Mouse (Mus musculus) adrenal gland, adult 10 weeks (tissue): ENCODE results near the gene Cdh12. TPM values are rescaled to one million over a fixed set of nuclear protein-coding genes. Genes with fewer than 3 reads are reported as not detected.

Source experiments
- polyA plus RNA-seq: library from polyadenylated mRNA; stranded (reverse); fragments of 350-450 nt; fragmentation: Illumina TruSeq; extraction: RNeasy Lipid Tissue Mini Kit (QIAGEN cat#74804); gene quantifications from one replicate; pipeline ENCODE4 v1.2.3, GENCODE M21; 2014; ENCODE audit warnings: low read depth, low replicate concordance

The Cdh12 gene
- 0.23 TPM for polyA plus RNA-seq

GRCm38 (mm10) chr15:20448861-20449663, at the start of gene Cdh12:
Gene Cdh12, plus strand, starts transcription at chr15:20449265.

GRCm38 (mm10) chr15:20666650-20667049, 217.6 kb downstream of the Cdh12 start, which contains the start of gene Acot10:
Gene Acot10, minus strand, starts transcription at chr15:20666750.

Other genes starting within 250 kb of the Cdh12 start
- not detected for gene Acot10, start 217.5 kb downstream of the Cdh12 start, polyA plus RNA-seq